Mouse (Mus musculus): ENCODE measurements around the gene Taf5. TPM values are rescaled to one million over a fixed set of nuclear protein-coding genes. Genes with fewer than 3 reads are reported as not detected.

The Taf5 gene
- total and polyA plus RNA-seq, 3 experiments: 1.5 to 2.9 (median 2.7) TPM

GRCm38 (mm10) chr19:47104641-47105271 is 37.2 kb downstream of the Taf5 start:
- H3K9ac ChIP-seq (ENCODE audit: low read depth, low read length): no peak overlapping the region
- H3K4me3 ChIP-seq: no peak overlapping the region
- H3K27ac ChIP-seq: no peak overlapping the region
- no peaks in the 10 kb centered on the region for H3K4me1 ChIP-seq (ENCODE audit: control insufficient read depth, insufficient read depth, low read length)
- no peaks in the 10 kb centered on the region for H3K79me2 ChIP-seq (replicated peaks; ENCODE audit: control insufficient read depth, insufficient read depth, low read length)
- H3K27me3 ChIP-seq (ENCODE audit: control insufficient read depth, insufficient read depth, low read length): no peaks in the 10 kb centered on the region
- WGBS: 78% methylated on average over 9 of the region's 9 CpGs
- intact Hi-C loops (cut with DNase I): no loop called here
- TF ChIP-seq POLR2A (IDR thresholded peaks at IDR 0.05; ENCODE audit: insufficient read depth, low read depth, low read length): no peak
- no peak for TF ChIP-seq CTCF (IDR thresholded peaks at IDR 0.05)
- TF ChIP-seq EP300 (IDR thresholded peaks at IDR 0.05; ENCODE audit: insufficient read depth, low read depth, low read length): no peak
- DNase-seq: no peak
- no peaks in the 10 kb centered on the region; the same call in 1 of the 2 replicates for H3K36me3 ChIP-seq (ENCODE audit: control insufficient read depth, insufficient read depth, low read length)

GRCm38 (mm10) chr19:47118634-47119033 is 51.1 kb downstream of the Taf5 start:
- no peak for DNase-seq
- H3K4me3 ChIP-seq: no peak overlapping the region
- intact Hi-C loops (cut with DNase I): no loop called here
- no peak overlapping the region for H3K9ac ChIP-seq (ENCODE audit: low read depth, low read length)
- H3K36me3 ChIP-seq (ENCODE audit: control insufficient read depth, insufficient read depth, low read length): no peaks in the 10 kb centered on the region; the same call in 1 of the 2 replicates
- no peaks in the 10 kb centered on the region for H3K79me2 ChIP-seq (replicated peaks; ENCODE audit: control insufficient read depth, insufficient read depth, low read length)
- no peaks in the 10 kb centered on the region for H3K27me3 ChIP-seq (ENCODE audit: control insufficient read depth, insufficient read depth, low read length)
- WGBS: 84% methylated on average over 2 of the region's 2 CpGs
- H3K4me1 ChIP-seq (ENCODE audit: control insufficient read depth, insufficient read depth, low read length): no peaks in the 10 kb centered on the region
- no peak for TF ChIP-seq POLR2A (IDR thresholded peaks at IDR 0.05; ENCODE audit: insufficient read depth, low read depth, low read length)
- TF ChIP-seq EP300 (IDR thresholded peaks at IDR 0.05; ENCODE audit: insufficient read depth, low read depth, low read length): no peak
- TF ChIP-seq CTCF (IDR thresholded peaks at IDR 0.05): no peak
- no peak overlapping the region for H3K27ac ChIP-seq

GRCm38 (mm10) chr19:47121054-47121453 is 53.5 kb downstream of the Taf5 start:
- H3K27ac ChIP-seq: no peak overlapping the region
- H3K79me2 ChIP-seq (replicated peaks; ENCODE audit: control insufficient read depth, insufficient read depth, low read length): no peaks in the 10 kb centered on the region
- no peaks in the 10 kb centered on the region for H3K4me1 ChIP-seq (ENCODE audit: control insufficient read depth, insufficient read depth, low read length)
- no peaks in the 10 kb centered on the region for H3K27me3 ChIP-seq (ENCODE audit: control insufficient read depth, insufficient read depth, low read length)
- peak in 1 of 2 experiments; percentile 27 for DNase-seq
- no peak for TF ChIP-seq POLR2A (IDR thresholded peaks at IDR 0.05; ENCODE audit: insufficient read depth, low read depth, low read length)
- TF ChIP-seq EP300 (IDR thresholded peaks at IDR 0.05; ENCODE audit: insufficient read depth, low read depth, low read length): no peak
- peak; percentile 86 for TF ChIP-seq CTCF (IDR thresholded peaks at IDR 0.05)
- H3K36me3 ChIP-seq (ENCODE audit: control insufficient read depth, insufficient read depth, low read length): no peaks in the 10 kb centered on the region; the same call in 1 of the 2 replicates
- intact Hi-C loops (cut with DNase I): loop anchor here (1.0 kb wide), 1 partner anchor 47 kb away; no protein-coding TSS in a partner anchor
- no peak overlapping the region for H3K4me3 ChIP-seq
- no peak overlapping the region for H3K9ac ChIP-seq (ENCODE audit: low read depth, low read length)
- WGBS: 45% methylated on average over 4 of the region's 4 CpGs

DNA sequence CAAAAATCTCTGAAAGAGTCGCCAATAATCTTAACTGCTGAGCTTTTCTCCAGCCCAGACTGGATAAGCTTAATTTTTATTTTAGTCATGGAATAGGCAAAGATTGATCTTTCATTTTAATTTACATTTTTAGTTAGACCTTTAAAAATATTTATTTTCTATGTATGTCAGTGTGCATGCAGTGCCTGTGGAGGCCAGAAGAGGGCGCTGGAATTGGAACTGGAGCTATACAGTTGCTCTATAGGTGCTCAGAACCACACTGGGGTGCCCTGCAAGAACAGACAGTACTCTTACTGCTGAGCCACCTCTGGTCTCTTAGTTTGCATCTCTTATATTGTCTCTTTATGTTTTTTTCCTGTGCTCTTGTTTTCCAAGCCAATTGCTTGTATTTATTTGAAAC is 55.3 kb downstream of the Taf5 start:
- intact Hi-C loops (cut with DNase I): loop anchor here (2.0 kb wide), 1 partner anchor 14 kb away; no protein-coding TSS in a partner anchor
- no peak for DNase-seq
- H3K27me3 ChIP-seq (ENCODE audit: control insufficient read depth, insufficient read depth, low read length): no peaks in the 10 kb centered on the region
- no peaks in the 10 kb centered on the region for H3K79me2 ChIP-seq (replicated peaks; ENCODE audit: control insufficient read depth, insufficient read depth, low read length)
- 34% methylated on average over 2 of the region's 2 CpGs for WGBS
- no peak overlapping the region for H3K27ac ChIP-seq
- no peak overlapping the region for H3K9ac ChIP-seq (ENCODE audit: low read depth, low read length)
- H3K4me3 ChIP-seq: no peak overlapping the region
- TF ChIP-seq POLR2A (IDR thresholded peaks at IDR 0.05; ENCODE audit: insufficient read depth, low read depth, low read length) (no peak), EP300 (IDR thresholded peaks at IDR 0.05; ENCODE audit: insufficient read depth, low read depth, low read length) (no peak), CTCF (IDR thresholded peaks at IDR 0.05) (peak; percentile 86)
- H3K4me1 ChIP-seq (ENCODE audit: control insufficient read depth, insufficient read depth, low read length): no peaks in the 10 kb centered on the region
- no peaks in the 10 kb centered on the region for H3K36me3 ChIP-seq (ENCODE audit: control insufficient read depth, insufficient read depth, low read length)

DNA sequence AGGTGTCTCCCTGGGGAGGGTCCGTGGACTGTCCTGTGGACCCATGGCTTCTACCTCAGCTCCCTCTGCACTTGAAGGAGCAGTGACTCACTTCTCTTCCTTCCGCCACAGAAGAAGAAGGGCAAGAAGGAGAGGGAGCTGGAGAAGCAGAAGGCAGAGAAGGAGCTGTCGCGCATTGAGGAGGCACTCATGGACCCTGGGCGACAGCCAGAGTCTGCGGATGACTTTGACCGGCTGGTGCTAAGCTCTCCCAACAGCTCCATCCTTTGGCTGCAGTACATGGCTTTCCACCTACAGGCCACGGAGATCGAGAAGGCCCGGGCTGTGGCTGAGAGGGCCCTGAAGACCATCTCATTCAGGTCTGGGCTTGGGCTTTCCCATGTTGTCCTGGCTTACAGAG is 60.6 kb downstream of the Taf5 start:
- Histone ChIP-seq H3K4me1 (ENCODE audit: control insufficient read depth, insufficient read depth, low read length) (no peaks in the 10 kb centered on the region; the same call in 1 of the 2 replicates), H3K9ac (ENCODE audit: low read depth, low read length) (no peak overlapping the region), H3K36me3 (ENCODE audit: control insufficient read depth, insufficient read depth, low read length) (no peaks in the 10 kb centered on the region), H3K79me2 (replicated peaks; ENCODE audit: control insufficient read depth, insufficient read depth, low read length) (no peaks in the 10 kb centered on the region), H3K4me3 (no peak overlapping the region), H3K27me3 (ENCODE audit: control insufficient read depth, insufficient read depth, low read length) (no peaks in the 10 kb centered on the region), H3K27ac (no peak overlapping the region)
- 91% methylated on average over 10 of the region's 10 CpGs for WGBS
- no peak for DNase-seq
- intact Hi-C loops (cut with DNase I): no loop called here
- TF ChIP-seq EP300 (IDR thresholded peaks at IDR 0.05; ENCODE audit: insufficient read depth, low read depth, low read length) (no peak), CTCF (IDR thresholded peaks at IDR 0.05) (no peak), POLR2A (IDR thresholded peaks at IDR 0.05; ENCODE audit: insufficient read depth, low read depth, low read length) (no peak)

- DNase-seq: no peak
- intact Hi-C loops (cut with DNase I): no loop called here
- H3K27me3 ChIP-seq (ENCODE audit: control insufficient read depth, insufficient read depth, low read length): no peaks in the 10 kb centered on the region
- TF ChIP-seq EP300 (IDR thresholded peaks at IDR 0.05; ENCODE audit: insufficient read depth, low read depth, low read length): no peak
- no peak for TF ChIP-seq POLR2A (IDR thresholded peaks at IDR 0.05; ENCODE audit: insufficient read depth, low read depth, low read length)
- TF ChIP-seq CTCF (IDR thresholded peaks at IDR 0.05): no peak
- WGBS: 90% methylated on average over 11 of the region's 11 CpGs
- no peaks in the 10 kb centered on the region; the same call in 1 of the 2 replicates for H3K4me1 ChIP-seq (ENCODE audit: control insufficient read depth, insufficient read depth, low read length)
- no peak overlapping the region for H3K9ac ChIP-seq (ENCODE audit: low read depth, low read length)
- H3K36me3 ChIP-seq (ENCODE audit: control insufficient read depth, insufficient read depth, low read length): no peaks in the 10 kb centered on the region
- no peak overlapping the region for H3K4me3 ChIP-seq
- H3K79me2 ChIP-seq (replicated peaks; ENCODE audit: control insufficient read depth, insufficient read depth, low read length): no peaks in the 10 kb centered on the region
- H3K27ac ChIP-seq: no peak overlapping the region
These were observed 61.3 kb downstream of the Taf5 start for GRCm38 (mm10) chr19:47128835-47129234.
